Mouse (Mus musculus) kidney, embryonic 16.5 days (tissue): Measurements from ENCODE around the gene Cltrn. TPM values are rescaled to one million over a fixed set of nuclear protein-coding genes. Genes with fewer than 3 reads are reported as not detected.

ENCODE experiments used
- polyA plus RNA-seq: library from polyadenylated mRNA; unstranded; fragments of >200 nt; fragmentation: Nextera tagmentation; extraction: Ambion mirVana; gene quantifications from 2 replicates; pipeline ENCODE4 v1.2.1, GENCODE M21; 2015

Gene Cltrn
- polyA plus RNA-seq, 1 experiment from 2014 or later = 161 TPM

Other genes starting within 250 kb of the Cltrn start
- 19.8 and 22.3 TPM in 2 replicates for gene Ap1s2, start 179.8 kb upstream of the Cltrn start, polyA plus RNA-seq
- 49.1 and 59.8 TPM in 2 replicates for gene Zrsr2, start 130.2 kb upstream of the Cltrn start, polyA plus RNA-seq
- gene Car5b, start 60.8 kb upstream of the Cltrn start, polyA plus RNA-seq = 2.3 and 2.4 TPM in 2 replicates
- 27.8 and 31.8 TPM in 2 replicates for gene Siah1b, start 12.3 kb upstream of the Cltrn start, polyA plus RNA-seq
- gene Ace2, start 50.5 kb downstream of the Cltrn start, polyA plus RNA-seq = 66.1 and 73.0 TPM in 2 replicates
- gene Bmx, start 169.4 kb downstream of the Cltrn start, polyA plus RNA-seq = 0.94 and 1.00 TPM in 2 replicates
- gene Pir, start 180.5 kb downstream of the Cltrn start, polyA plus RNA-seq = 9.4 and 10.7 TPM in 2 replicates